Mouse (Mus musculus) liver, embryonic 16.5 days (tissue): Measurements from ENCODE around the gene Negr1. TPM values are rescaled to one million over a fixed set of nuclear protein-coding genes. Genes with fewer than 3 reads are reported as not detected.

Source experiments
- ATAC-seq: fragments of 200-750 bp; cut with Nextera tagmentation; 2 replicates; pipeline ENCODE4 v1.8.0; 2017; ENCODE audit warnings: low read depth, mild to moderate bottlenecking, moderate number of reproducible peaks, moderate library complexity
- H3K27ac ChIP-seq: fragments of 300-500 bp; sonication (generic); 2 replicates; pipeline ENCODE4 v1.5.1; 2014; ENCODE audit warnings: mild to moderate bottlenecking, low read length
- H3K27me3 ChIP-seq: fragments of 300-500 bp; sonication (generic); 2 replicates; pipeline ENCODE4 v1.6.1; 2014; ENCODE audit warnings: low read depth, low read length, mixed read lengths; ENCODE audit not compliant: control insufficient read depth, insufficient read depth
- H3K36me3 ChIP-seq: fragments of 300-500 bp; sonication (generic); 2 replicates; pipeline ENCODE4 v1.6.1; 2014; ENCODE audit warnings: mild to moderate bottlenecking; ENCODE audit not compliant: control insufficient read depth, insufficient read depth
- H3K4me1 ChIP-seq: fragments of 300-500 bp; sonication (generic); 2 replicates; pipeline ENCODE4 v1.6.1; 2014; ENCODE audit warnings: low read depth, low read length, mixed read lengths; ENCODE audit not compliant: control insufficient read depth
- H3K4me2 ChIP-seq: fragments of 300-500 bp; sonication (generic); 2 replicates; pipeline ENCODE4 v1.6.1; 2014; ENCODE audit warnings: low read depth, low read length, mixed read lengths
- H3K4me3 ChIP-seq: fragments of 300-500 bp; sonication (generic); 2 replicates; pipeline ENCODE4 v1.5.1; 2014; ENCODE audit warnings: low read depth, mild to moderate bottlenecking, low read length
- H3K9ac ChIP-seq: fragments of 300-500 bp; sonication (generic); 2 replicates; pipeline ENCODE4 v1.6.1; 2014; ENCODE audit warnings: low read depth, low read length
- H3K9me3 ChIP-seq: fragments of 300-500 bp; sonication (generic); replicated peaks from 2 replicates; pipeline ENCODE4 v1.6.1; 2016; ENCODE audit warnings: low read length; ENCODE audit not compliant: control insufficient read depth
- WGBS: fragments of 180-500 bp; shearing (Covaris S2); extraction: QIAGEN DNeasy Blood & Tissue Kit; methylation state at CpG from one replicate; pipeline ENCODE4 v1.1.7; 2014; ENCODE audit not compliant: insufficient replicate concordance; 5-methylcytosine and 5-hydroxymethylcytosine counted together
- polyA plus RNA-seq: library from polyadenylated mRNA; unstranded; fragments of >200 nt; fragmentation: Nextera tagmentation; extraction: Ambion mirVana; gene quantifications from 2 replicates; pipeline ENCODE4 v1.2.1, GENCODE M21; 2015

Negr1 gene
- polyA plus RNA-seq, 1 experiment from 2014 or later = 0.04 TPM

DNA sequence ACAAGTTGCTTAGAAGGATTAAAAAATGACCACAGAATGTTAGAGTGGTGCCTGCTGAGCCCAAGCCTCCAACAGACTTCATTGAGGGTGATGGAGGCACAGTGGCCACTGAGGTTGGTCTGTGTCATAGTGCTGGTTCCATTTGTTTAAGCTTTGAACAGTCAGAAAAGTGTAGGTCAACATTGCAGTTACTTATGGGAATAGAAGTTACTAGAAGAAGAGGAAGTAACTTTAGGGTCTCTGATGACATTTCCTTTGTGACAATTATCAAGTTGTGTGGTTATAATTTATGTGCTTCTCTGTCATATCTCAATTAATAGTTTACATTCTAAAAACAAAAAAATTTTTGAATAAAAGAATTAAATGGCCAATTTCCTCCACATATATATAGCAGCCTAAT lies 719.7 kb downstream of the Negr1 start:
- Histone ChIP-seq H3K4me3 (no peak overlapping the region), H3K36me3 (no peaks in the 10 kb centered on the region), H3K9ac (no peak overlapping the region), H3K9me3 (no peaks in the 10 kb centered on the region), H3K27me3 (no peaks in the 10 kb centered on the region), H3K27ac (no peak overlapping the region), H3K4me2 (no peak overlapping the region), H3K4me1 (no peaks in the 10 kb centered on the region)
- no peak for ATAC-seq

DNA sequence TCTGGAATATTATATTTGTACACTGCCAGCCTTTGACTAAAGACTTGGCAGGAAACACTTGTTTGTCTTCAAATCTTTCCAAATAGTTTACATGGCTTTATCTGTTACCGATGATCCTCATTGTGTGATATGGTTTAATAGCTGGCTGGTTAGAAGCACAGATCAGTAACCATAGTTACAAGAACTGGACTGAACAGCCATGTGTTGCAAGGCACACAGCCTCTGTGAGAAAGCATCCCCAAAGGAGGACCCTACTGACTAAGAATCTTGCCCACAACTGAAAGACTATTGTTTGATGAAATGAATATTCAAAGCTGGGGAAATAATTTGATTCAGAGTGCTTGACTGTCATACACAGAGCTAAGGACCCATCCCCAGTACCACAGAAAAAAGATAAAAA lies 729.7 kb downstream of the Negr1 start:
- H3K9ac ChIP-seq = no peak overlapping the region
- no peaks in the 10 kb centered on the region for H3K4me1 ChIP-seq
- H3K27me3 ChIP-seq = no peaks in the 10 kb centered on the region
- no peaks in the 10 kb centered on the region for H3K36me3 ChIP-seq
- no peak overlapping the region for H3K4me3 ChIP-seq
- ATAC-seq = no peak
- H3K27ac ChIP-seq = no peak overlapping the region
- 83% methylated on average over 1 of the region's 1 CpGs for WGBS
- H3K9me3 ChIP-seq = no peaks in the 10 kb centered on the region
- H3K4me2 ChIP-seq = no peak overlapping the region

DNA sequence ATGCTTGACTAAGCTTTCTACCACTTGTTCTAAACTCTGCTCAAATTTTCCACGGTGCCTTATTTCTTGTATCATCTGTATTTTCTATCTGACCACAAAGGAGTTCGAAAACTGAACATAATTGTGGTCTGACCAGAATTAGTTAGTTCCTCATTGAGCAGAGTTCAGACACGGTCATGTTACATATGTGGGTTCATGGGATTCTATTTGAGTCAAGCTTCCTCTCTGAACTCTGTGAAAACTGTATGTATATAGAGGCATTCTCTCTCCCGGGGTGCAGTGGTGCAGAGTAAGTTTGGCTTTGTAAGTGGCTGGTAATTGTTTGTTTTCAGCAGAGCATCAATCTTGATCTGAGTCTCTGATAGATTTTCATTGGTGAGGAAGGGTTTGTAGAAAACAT lies 735.6 kb downstream of the Negr1 start:
- Histone ChIP-seq H3K4me2 (no peak overlapping the region), H3K9me3 (no peaks in the 10 kb centered on the region), H3K27ac (no peak overlapping the region), H3K27me3 (no peaks in the 10 kb centered on the region), H3K9ac (no peak overlapping the region), H3K4me1 (no peaks in the 10 kb centered on the region), H3K36me3 (no peaks in the 10 kb centered on the region), H3K4me3 (no peak overlapping the region)
- WGBS = 20% methylated on average over 4 of the region's 4 CpGs
- no peak for ATAC-seq

DNA sequence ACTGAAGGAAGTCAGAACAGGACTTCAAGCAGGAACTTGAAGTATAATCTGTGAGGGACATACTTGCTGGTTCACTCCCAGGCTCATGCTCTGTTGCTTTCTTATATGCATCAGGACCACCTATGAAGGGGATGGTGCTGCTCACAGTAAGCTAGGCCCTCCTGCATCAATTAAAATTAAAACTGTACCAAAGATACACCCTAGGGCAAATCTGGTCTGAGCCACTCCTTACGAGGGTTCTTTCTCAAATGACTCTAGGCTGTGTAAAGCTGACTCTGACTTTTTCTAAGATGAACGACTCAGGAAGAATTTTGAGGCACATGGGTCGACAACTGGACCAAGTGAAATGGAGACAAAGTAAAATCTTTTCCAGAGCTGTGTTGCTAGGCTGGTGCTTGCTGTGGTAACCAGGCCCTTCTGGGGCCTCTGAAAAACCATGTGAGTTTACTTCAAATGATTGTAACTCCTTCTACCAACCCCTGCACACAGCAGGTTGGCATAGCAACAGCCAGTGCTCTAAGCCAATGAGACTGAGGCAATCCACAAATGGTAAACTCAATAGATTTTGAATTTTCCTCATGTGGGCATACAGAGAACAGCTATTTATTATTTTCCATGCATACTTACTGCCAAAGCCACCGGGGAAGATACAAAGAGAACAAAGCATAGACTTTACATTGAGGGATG lies 742.0 kb downstream of the Negr1 start:
- Histone ChIP-seq H3K27me3 (no peaks in the 10 kb centered on the region), H3K4me3 (no peak overlapping the region), H3K27ac (no peak overlapping the region), H3K36me3 (no peaks in the 10 kb centered on the region), H3K4me2 (no peak overlapping the region), H3K9me3 (no peaks in the 10 kb centered on the region), H3K9ac (no peak overlapping the region), H3K4me1 (no peaks in the 10 kb centered on the region)
- 49% methylated on average over 4 of the region's 4 CpGs for WGBS
- ATAC-seq = no peak

DNA sequence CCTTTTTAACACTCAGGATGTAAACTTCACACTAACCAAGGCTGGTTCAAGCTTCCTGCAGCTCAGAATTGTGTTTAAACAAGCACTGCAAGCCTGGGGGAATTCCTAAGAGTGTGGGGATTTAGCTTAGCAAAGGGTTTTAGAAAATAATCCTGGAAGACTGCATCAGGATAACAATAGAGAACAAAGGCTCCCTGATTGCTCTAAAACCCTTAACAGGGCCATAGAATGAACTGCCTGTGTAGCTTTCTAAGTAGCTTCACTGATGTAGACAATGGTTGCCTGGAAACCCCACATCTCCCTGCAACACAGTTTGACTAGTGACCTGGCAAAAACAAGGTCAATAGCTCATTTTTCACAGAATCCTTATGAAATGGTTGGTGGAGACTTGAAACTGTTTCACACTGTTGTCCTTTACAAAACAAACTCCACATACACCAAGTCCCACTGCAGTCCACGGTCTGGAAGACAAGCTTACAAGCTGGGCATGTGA lies 759.5 kb downstream of the Negr1 start:
- H3K9me3 ChIP-seq = no peaks in the 10 kb centered on the region
- WGBS = 41% methylated on average over 1 of the region's 1 CpGs
- H3K36me3 ChIP-seq = no peaks in the 10 kb centered on the region
- H3K27me3 ChIP-seq = no peaks in the 10 kb centered on the region
- no peaks in the 10 kb centered on the region for H3K4me1 ChIP-seq
- no peak overlapping the region for H3K4me3 ChIP-seq
- ATAC-seq = no peak
- no peak overlapping the region for H3K27ac ChIP-seq
- H3K9ac ChIP-seq = no peak overlapping the region
- no peak overlapping the region for H3K4me2 ChIP-seq

DNA sequence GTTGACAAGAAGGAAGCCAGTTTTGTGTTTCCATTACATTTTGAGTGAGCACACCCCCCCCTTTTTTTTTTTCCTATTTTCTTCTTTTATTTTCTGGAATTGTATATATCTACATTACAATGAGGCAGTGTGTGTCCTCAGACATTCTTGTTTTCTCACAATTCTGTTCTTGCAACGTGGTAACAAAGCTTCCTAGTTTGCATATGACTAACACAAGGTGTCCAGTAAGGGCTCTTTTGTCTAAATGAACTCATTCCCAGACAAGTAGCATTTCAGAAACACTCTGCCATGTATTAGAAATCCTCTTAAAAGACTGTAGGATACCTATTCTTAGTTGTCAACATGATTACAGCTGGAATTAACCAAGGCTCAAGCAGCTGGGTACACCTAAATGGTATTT lies 760.2 kb downstream of the Negr1 start:
- Histone ChIP-seq H3K4me2 (no peak overlapping the region), H3K27me3 (no peaks in the 10 kb centered on the region), H3K9me3 (no peaks in the 10 kb centered on the region), H3K9ac (no peak overlapping the region), H3K4me3 (no peak overlapping the region), H3K4me1 (no peaks in the 10 kb centered on the region), H3K27ac (no peak overlapping the region), H3K36me3 (no peaks in the 10 kb centered on the region)
- WGBS = 31% methylated on average over 1 of the region's 1 CpGs
- no peak for ATAC-seq

DNA sequence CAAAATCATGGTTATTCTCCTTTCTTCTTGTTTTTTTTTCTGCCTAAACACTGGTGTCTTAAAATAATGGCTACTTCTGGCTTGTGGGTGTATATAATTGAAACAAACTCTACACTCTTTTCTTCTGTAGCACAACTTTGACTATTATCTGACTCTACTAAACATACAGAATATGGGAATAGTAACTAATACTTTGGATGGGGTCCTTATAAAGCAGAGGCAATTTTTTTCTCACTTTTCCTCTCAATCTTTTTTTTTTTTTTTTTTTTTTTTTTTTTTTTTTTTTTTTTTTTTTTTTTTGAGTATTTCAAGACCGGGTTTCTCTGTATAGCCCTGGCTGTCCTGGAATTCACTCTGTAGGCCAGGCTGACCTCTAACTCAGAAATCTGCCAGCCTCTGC lies 772.6 kb downstream of the Negr1 start:
- ATAC-seq = no peak
- Histone ChIP-seq H3K4me2 (no peak overlapping the region), H3K27me3 (no peaks in the 10 kb centered on the region), H3K9ac (no peak overlapping the region), H3K4me3 (no peak overlapping the region), H3K4me1 (no peaks in the 10 kb centered on the region), H3K9me3 (no peaks in the 10 kb centered on the region), H3K36me3 (no peaks in the 10 kb centered on the region), H3K27ac (no peak overlapping the region)
- WGBS = 50% methylated on average over 1 of the region's 1 CpGs

DNA sequence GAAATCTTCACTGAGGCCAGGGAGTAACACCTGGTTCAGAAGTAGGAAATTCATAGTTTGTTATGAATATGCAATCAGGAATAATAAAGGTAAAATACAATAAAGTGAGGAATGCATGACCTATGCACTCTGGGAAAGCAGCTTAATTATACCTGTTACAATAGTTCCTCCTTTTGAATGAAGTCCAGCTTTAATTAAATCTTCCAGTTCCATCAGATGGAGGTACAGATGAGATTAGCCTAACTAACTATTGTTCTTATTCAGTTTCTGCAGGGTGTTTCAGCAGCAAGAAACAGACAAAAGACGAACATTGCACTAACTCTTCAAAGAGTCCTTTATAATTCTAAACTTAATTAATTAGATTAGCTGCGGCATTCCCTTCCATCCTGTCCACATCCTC lies 787.9 kb downstream of the Negr1 start:
- no peak overlapping the region for H3K4me3 ChIP-seq
- H3K9me3 ChIP-seq = no peaks in the 10 kb centered on the region
- 52% methylated on average over 2 of the region's 2 CpGs for WGBS
- H3K27ac ChIP-seq = no peak overlapping the region
- H3K27me3 ChIP-seq = no peaks in the 10 kb centered on the region
- ATAC-seq = no peak
- H3K4me1 ChIP-seq = no peaks in the 10 kb centered on the region
- no peak overlapping the region for H3K4me2 ChIP-seq
- no peaks in the 10 kb centered on the region for H3K36me3 ChIP-seq
- H3K9ac ChIP-seq = no peak overlapping the region

DNA sequence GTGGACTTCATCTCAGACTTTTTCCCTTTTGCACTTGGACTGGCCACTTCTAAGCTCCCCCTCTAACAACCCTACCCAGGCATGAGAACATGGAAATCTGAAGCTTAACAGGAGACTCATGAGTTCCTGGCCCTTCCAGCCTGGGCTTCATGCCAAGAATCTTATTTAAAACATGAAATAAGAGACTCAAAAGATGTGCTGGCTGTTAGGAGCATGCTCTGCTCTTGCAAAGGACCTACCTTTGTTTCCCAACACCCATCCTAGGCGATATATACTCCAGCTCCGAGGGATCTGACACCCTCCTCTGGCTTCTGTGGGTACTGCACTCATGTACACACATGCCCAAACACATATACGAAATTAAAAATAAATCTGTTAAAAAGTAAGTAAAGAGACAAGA lies 797.3 kb downstream of the Negr1 start:
- H3K27me3 ChIP-seq = no peaks in the 10 kb centered on the region
- H3K27ac ChIP-seq = no peak overlapping the region

More for the DNA sequence above, 797.3 kb downstream of the Negr1 start:
- H3K36me3 ChIP-seq = no peaks in the 10 kb centered on the region
- WGBS = 38% methylated on average over 3 of the region's 3 CpGs
- no peaks in the 10 kb centered on the region for H3K4me1 ChIP-seq
- no peak overlapping the region for H3K9ac ChIP-seq
- H3K4me3 ChIP-seq = no peak overlapping the region
- no peaks in the 10 kb centered on the region for H3K9me3 ChIP-seq
- ATAC-seq = no peak
- no peak overlapping the region for H3K4me2 ChIP-seq
